Mouse (Mus musculus): Measurements from ENCODE around the gene Npcd. TPM values are rescaled to one million over a fixed set of nuclear protein-coding genes. Genes with fewer than 3 reads are reported as not detected.

The Npcd gene
- total RNA-seq (2014; rRNA removed) (not detected in 2 replicates), polyA plus RNA-seq (2012; rRNA removed) (0.26 TPM in 1 of 2 replicates, not detected in the other)

DNA sequence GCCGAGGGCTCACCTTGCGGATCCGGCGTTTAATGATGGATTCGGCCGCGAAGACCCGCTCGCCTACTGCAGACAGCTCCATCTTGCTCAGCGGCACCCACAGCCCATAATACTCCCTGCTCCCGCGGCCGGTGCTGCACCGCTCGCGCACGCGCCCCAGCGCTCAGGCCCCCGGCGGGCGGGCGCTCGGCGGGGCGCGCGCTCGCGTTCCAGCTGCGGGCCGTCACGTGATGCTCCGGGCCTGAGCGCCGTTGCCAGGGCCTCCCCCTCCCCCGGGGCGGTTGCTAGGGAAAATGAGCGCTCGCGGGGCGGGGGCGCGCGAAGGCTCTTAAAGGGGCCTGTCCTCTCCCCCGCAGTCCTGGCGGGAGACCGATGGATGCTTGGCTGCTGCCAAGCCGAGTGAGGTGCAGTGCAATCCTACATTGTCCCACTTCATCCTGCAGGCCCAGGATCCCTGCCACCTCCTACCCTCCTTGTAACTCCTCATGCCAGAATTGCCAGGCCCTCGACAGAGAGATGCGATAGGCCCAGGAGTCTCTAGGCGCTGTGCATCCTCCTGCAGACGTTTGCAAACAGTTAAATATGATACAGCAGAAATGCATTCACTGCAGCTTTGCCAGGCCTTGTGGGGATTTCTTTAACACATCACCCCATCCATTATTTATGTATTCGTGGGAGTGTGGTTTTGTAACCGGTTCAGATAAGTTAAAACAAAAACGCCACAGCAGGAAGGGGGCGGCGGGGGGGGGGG is at the start of gene Npcd, which contains the start of gene Cbx6:
Npcd (minus strand) TSS at position 108 of the 751 bp plus-strand sequence.
Cbx6 (minus strand) TSS at position 559 of the 751 bp plus-strand sequence.
- Histone ChIP-seq H3K9ac (ENCODE audit: low read depth, low read length) (peak within 1 kb of the TSS; percentile 72), H3K79me2 (ENCODE audit: control insufficient read depth, insufficient read depth, low read length) (no peaks in the 10 kb centered on the region), H3K27me3 (ENCODE audit: control insufficient read depth, insufficient read depth, low read length) (peaks cover 3% of the 10 kb centered on the region; the same call in 1 of the 2 replicates), H3K36me3 (ENCODE audit: control insufficient read depth, insufficient read depth, low read length) (no peaks in the 10 kb centered on the region), H3K27ac (replicated peaks; ENCODE audit: insufficient read depth, low read depth, low read length) (no peak within 1 kb of the TSS), H3K4me1 (ENCODE audit: control insufficient read depth, insufficient read depth, low read length) (no peaks in the 10 kb centered on the region), H3K4me3 (ENCODE audit: insufficient read depth, low read depth, low read length) (peak within 1 kb of the TSS; percentile 73)
- TF ChIP-seq CTCF (IDR thresholded peaks at IDR 0.05; ENCODE audit: low read depth, low read length) (no peak), POLR2A (IDR thresholded peaks at IDR 0.05; ENCODE audit: extremely low read depth, insufficient read depth, low read length) (0 out of 2 replicates have a peak, but pooled peaks have one; percentile 26)
- 4% methylated on average over 58 of the region's 58 CpGs for WGBS
- DNase-seq (ENCODE audit: extremely low read depth, low read depth, low spot score) = no peak

DNA sequence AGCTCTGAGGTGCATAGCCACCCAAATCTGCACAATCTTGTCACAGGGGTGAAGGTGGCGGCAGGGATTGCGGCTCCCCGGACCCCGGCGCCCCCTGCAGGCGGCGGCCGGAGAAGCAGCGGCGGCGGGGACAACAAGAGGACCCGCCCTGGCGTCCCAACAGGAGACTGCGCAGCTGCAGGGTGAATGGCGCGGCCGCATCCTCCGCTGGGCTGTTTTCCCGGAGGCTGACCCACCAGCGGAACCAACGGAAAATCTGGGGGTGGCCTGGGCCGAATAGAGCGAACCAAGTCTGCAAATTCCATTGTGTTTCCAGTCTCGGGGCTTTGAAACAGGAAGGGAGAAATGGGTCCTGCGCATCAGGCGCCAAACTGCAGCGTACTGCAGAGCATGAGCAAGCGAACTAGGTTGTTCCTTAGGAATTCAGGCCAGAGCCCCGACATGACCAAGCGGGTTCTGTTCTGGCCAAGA is 49.4 kb upstream of the Npcd start:
- 1% methylated on average over 30 of the region's 30 CpGs for WGBS
- TF ChIP-seq POLR2A (IDR thresholded peaks at IDR 0.05; ENCODE audit: extremely low read depth, insufficient read depth, low read length) (no peak), CTCF (IDR thresholded peaks at IDR 0.05; ENCODE audit: low read depth, low read length) (peak; percentile 65)
- Histone ChIP-seq H3K36me3 (ENCODE audit: control insufficient read depth, insufficient read depth, low read length) (no peaks in the 10 kb centered on the region), H3K4me3 (ENCODE audit: insufficient read depth, low read depth, low read length) (peak overlapping the region; percentile 10; the same call in 1 of the 2 replicates), H3K27ac (replicated peaks; ENCODE audit: insufficient read depth, low read depth, low read length) (no peak overlapping the region), H3K4me1 (ENCODE audit: control insufficient read depth, insufficient read depth, low read length) (no peaks in the 10 kb centered on the region), H3K27me3 (ENCODE audit: control insufficient read depth, insufficient read depth, low read length) (no peaks in the 10 kb centered on the region), H3K9ac (ENCODE audit: low read depth, low read length) (no peak overlapping the region), H3K79me2 (ENCODE audit: control insufficient read depth, insufficient read depth, low read length) (no peaks in the 10 kb centered on the region)
- DNase-seq (ENCODE audit: extremely low read depth, low read depth, low spot score) = peak; percentile 23

- no peak overlapping the region for H3K27ac ChIP-seq (replicated peaks; ENCODE audit: insufficient read depth, low read depth, low read length)
- no peak overlapping the region for H3K4me3 ChIP-seq (ENCODE audit: insufficient read depth, low read depth, low read length)
- H3K36me3 ChIP-seq (ENCODE audit: control insufficient read depth, insufficient read depth, low read length) = no peaks in the 10 kb centered on the region
- no peak for DNase-seq (ENCODE audit: extremely low read depth, low read depth, low spot score)
- H3K4me1 ChIP-seq (ENCODE audit: control insufficient read depth, insufficient read depth, low read length) = no peaks in the 10 kb centered on the region
- 32% methylated on average over 19 of the region's 19 CpGs for WGBS
- no peaks in the 10 kb centered on the region for H3K27me3 ChIP-seq (ENCODE audit: control insufficient read depth, insufficient read depth, low read length)
- H3K79me2 ChIP-seq (ENCODE audit: control insufficient read depth, insufficient read depth, low read length) = no peaks in the 10 kb centered on the region
- H3K9ac ChIP-seq (ENCODE audit: low read depth, low read length) = no peak overlapping the region
- TF ChIP-seq POLR2A (IDR thresholded peaks at IDR 0.05; ENCODE audit: extremely low read depth, insufficient read depth, low read length) (no peak), CTCF (IDR thresholded peaks at IDR 0.05; ENCODE audit: low read depth, low read length) (no peak)
Observed at GRCm38 (mm10) chr15:79882623-79883267, 48.7 kb upstream of the Npcd start.

DNA sequence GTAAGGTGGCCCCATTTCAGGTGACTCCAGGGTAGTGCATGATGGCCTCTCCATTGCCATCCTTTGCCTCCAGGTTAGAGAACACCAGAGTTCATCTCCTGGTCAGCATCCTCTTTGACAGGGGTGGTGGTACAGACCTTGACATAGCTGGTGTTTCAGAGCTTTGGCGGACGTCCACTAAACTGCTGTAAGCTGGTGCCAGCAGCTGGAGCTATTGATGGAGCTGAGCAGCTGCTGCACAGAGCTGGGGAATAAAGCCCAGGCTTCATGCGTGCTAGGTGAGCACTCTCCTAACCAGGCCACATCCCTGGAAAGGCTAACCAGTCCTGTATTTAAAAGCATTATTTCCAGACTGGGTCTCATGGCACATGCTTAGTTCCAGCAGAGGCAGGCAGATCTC is 46.4 kb upstream of the Npcd start:
- no peaks in the 10 kb centered on the region for H3K36me3 ChIP-seq (ENCODE audit: control insufficient read depth, insufficient read depth, low read length)
- no peak overlapping the region for H3K4me3 ChIP-seq (ENCODE audit: insufficient read depth, low read depth, low read length)
- 78% methylated on average over 3 of the region's 3 CpGs for WGBS
- no peak overlapping the region for H3K9ac ChIP-seq (ENCODE audit: low read depth, low read length)
- H3K27me3 ChIP-seq (ENCODE audit: control insufficient read depth, insufficient read depth, low read length) = no peaks in the 10 kb centered on the region
- H3K27ac ChIP-seq (replicated peaks; ENCODE audit: insufficient read depth, low read depth, low read length) = no peak overlapping the region
- no peak for DNase-seq (ENCODE audit: extremely low read depth, low read depth, low spot score)
- H3K4me1 ChIP-seq (ENCODE audit: control insufficient read depth, insufficient read depth, low read length) = no peaks in the 10 kb centered on the region
- TF ChIP-seq CTCF (IDR thresholded peaks at IDR 0.05; ENCODE audit: low read depth, low read length) = no peak
- no peak for TF ChIP-seq POLR2A (IDR thresholded peaks at IDR 0.05; ENCODE audit: extremely low read depth, insufficient read depth, low read length)
- no peaks in the 10 kb centered on the region for H3K79me2 ChIP-seq (ENCODE audit: control insufficient read depth, insufficient read depth, low read length)

DNA sequence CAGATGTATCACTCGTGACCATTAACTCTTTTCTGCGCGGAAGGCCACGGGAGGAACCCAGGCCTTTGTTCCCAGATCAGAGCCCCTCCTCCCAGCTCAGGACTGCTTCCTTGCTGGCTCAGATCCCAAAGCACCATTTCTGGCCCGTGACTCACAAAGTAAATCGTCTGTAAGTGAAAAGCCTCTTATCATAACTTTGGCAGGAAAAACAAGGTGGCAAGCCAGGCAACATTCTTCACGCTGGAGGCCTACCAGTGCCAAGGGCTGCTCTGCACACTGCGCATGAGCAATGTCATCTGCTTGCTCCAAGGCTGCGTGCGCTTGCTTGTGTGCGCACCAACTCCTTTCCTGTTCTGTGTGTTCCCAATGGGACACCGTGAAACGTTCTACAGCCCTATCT is 45.3 kb upstream of the Npcd start:
- Histone ChIP-seq H3K79me2 (ENCODE audit: control insufficient read depth, insufficient read depth, low read length) (no peaks in the 10 kb centered on the region), H3K36me3 (ENCODE audit: control insufficient read depth, insufficient read depth, low read length) (no peaks in the 10 kb centered on the region), H3K9ac (ENCODE audit: low read depth, low read length) (no peak overlapping the region), H3K27me3 (ENCODE audit: control insufficient read depth, insufficient read depth, low read length) (no peaks in the 10 kb centered on the region), H3K4me3 (ENCODE audit: insufficient read depth, low read depth, low read length) (no peak overlapping the region), H3K4me1 (ENCODE audit: control insufficient read depth, insufficient read depth, low read length) (no peaks in the 10 kb centered on the region), H3K27ac (replicated peaks; ENCODE audit: insufficient read depth, low read depth, low read length) (peak overlapping the region; percentile 45; the same call in 1 of the 2 replicates)
- 45% methylated on average over 13 of the region's 13 CpGs for WGBS
- TF ChIP-seq CTCF (IDR thresholded peaks at IDR 0.05; ENCODE audit: low read depth, low read length) (no peak), POLR2A (IDR thresholded peaks at IDR 0.05; ENCODE audit: extremely low read depth, insufficient read depth, low read length) (no peak)
- DNase-seq (ENCODE audit: extremely low read depth, low read depth, low spot score) = peak; percentile 28
